Mouse (Mus musculus): ENCODE results near the gene Mark1. TPM values are rescaled to one million over a fixed set of nuclear protein-coding genes. Genes with fewer than 3 reads are reported as not detected.

Gene Mark1
- total RNA-seq, 2 experiments from 2014 or later, result 9.5 to 11.3 TPM

DNA sequence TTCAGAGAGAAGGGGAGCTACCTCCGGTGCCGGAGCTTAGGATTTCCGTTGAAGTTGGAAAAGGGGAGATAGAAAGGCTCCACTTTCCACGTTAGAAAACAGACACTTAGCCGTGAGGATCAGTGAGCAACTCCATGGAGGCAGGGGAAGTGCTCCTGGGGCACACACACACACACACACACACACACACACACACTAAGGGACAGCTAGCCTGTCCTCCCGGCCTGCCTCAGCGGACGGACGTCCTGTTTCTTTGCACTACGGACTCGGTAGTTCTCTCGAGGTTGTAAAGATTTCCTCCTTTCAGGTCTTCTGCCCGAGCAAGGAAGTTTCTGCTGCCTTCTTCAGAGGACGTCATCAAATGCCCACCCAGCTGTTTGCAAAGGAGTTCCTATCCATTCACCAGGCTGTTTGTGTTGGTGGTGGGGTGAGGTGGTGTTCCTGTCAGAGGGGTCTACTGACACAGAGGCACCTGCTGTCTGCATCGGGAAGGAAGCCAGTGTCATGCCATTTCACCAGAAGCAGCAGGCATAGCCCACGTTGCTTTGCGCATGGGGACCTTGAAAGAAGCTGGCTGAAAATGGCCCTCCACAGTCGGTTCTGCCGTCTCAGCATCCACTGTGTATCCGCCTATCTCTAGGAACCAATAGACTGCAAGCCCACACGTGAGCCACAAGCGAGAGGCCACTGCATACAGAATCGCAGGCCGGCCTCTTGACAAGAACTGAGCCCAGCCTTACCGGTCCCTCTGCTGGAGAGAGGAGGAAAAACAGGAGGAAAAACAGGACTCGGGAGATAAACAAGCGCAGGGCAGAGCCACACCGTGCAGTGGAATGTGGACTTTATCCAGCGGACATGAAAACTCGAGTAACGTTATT, 147.4 kb downstream of the Mark1 start:
- DNase-seq, result peak; percentile 86

- DNase-seq, result no peak
Observed at GRCm38 (mm10) chr1:184851166-184851565, 148.2 kb downstream of the Mark1 start.

DNA sequence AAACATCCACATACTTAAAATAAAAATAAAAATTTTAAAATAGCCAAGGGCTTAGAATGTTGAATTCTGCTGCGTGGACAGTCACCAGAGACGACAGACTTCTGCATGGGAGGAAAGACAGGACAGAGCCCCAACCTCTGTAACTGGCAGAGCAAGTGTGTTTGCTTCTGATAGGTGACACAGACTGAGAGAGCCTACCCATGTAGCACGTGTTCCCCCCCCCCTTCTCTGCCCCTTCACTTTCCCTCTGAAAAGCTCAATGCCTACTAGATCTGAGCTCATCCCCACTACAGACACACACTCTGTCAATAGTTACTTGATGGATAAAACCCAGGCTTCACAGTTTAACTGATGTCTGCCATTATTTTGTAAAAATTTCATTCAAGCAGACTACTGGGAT, 152.4 kb downstream of the Mark1 start:
- no peak for DNase-seq

Other genes with a start within 250 kb of the Mark1 start
- gene Marc1, start 188.3 kb downstream of the Mark1 start, total RNA-seq (2021), result 10 to 100 TPM; 15.0 to 43.0 TPM
- 100 to 1,000 TPM; 315 to 378 TPM for gene Marc2, start 153.1 kb downstream of the Mark1 start, total RNA-seq (2021)
- 10 to 100 TPM; 41.7 to 43.4 TPM for gene C130074G19Rik, start 116.4 kb downstream of the Mark1 start, total RNA-seq (2021)
- 10 to 100 TPM; 31.9 to 36.3 TPM for gene Rab3gap2, start 204.5 kb upstream of the Mark1 start, total RNA-seq (2021)

Measured in adrenal gland, postnatal 10 days (tissue).